Mouse (Mus musculus) midbrain, embryonic 12.5 days (tissue): ENCODE data around the gene Vwa8. TPM values are rescaled to one million over a fixed set of nuclear protein-coding genes. Genes with fewer than 3 reads are reported as not detected.
"Not testable (repeated sequence)": the region's sequence is repeated elsewhere in the genome, so short reads cannot be mapped to it uniquely, and the experiment has no call there.

Experiments
- ATAC-seq: fragments of 200-750 bp; cut with Nextera tagmentation; 2 replicates; pipeline ENCODE4 v1.8.0; 2017; ENCODE audit warnings: low read depth, moderate TSS enrichment, moderate library complexity; ENCODE audit not compliant: low FRiP score
- H3K27ac ChIP-seq: fragments of 300-500 bp; sonication (generic); replicated peaks from 2 replicates; pipeline ENCODE4 v1.5.1; 2016; ENCODE audit warnings: mild to moderate bottlenecking
- H3K27me3 ChIP-seq: fragments of 300-500 bp; sonication (generic); 2 replicates; pipeline ENCODE4 v1.6.1; 2016; ENCODE audit warnings: mild to moderate bottlenecking
- H3K36me3 ChIP-seq: fragments of 300-500 bp; sonication (generic); 2 replicates; pipeline ENCODE4 v1.6.1; 2016
- H3K4me1 ChIP-seq: fragments of 300-500 bp; sonication (generic); 2 replicates; pipeline ENCODE4 v1.6.1; 2016
- H3K4me2 ChIP-seq: fragments of 300-500 bp; sonication (generic); replicated peaks from 2 replicates; pipeline ENCODE4 v1.6.1; 2016; ENCODE audit warnings: mild to moderate bottlenecking, moderate library complexity
- H3K4me3 ChIP-seq: fragments of 300-500 bp; sonication (generic); 2 replicates; pipeline ENCODE4 v1.5.1; 2016; ENCODE audit warnings: mild to moderate bottlenecking
- H3K9ac ChIP-seq: fragments of 300-500 bp; sonication (generic); replicated peaks from 2 replicates; pipeline ENCODE4 v1.6.1; 2016; ENCODE audit warnings: mild to moderate bottlenecking, moderate library complexity
- H3K9me3 ChIP-seq: fragments of 300-500 bp; sonication (generic); 2 replicates; pipeline ENCODE4 v1.6.1; 2016; ENCODE audit warnings: mild to moderate bottlenecking
- WGBS: fragments of 180-500 bp; shearing (Covaris S2); methylation state at CpG from one replicate; pipeline ENCODE4 v1.1.7; 2016; 5-methylcytosine and 5-hydroxymethylcytosine counted together
- polyA plus RNA-seq: library from polyadenylated mRNA; unstranded; fragments of >200 nt; fragmentation: Nextera tagmentation; extraction: Ambion mirVana; gene quantifications from 2 replicates; pipeline ENCODE4 v1.2.1, GENCODE M21; 2016

Vwa8 gene
- polyA plus RNA-seq, 1 experiment from 2014 or later, result 7.8 TPM

GRCm38 (mm10) chr14:78996359-78996758 lies 147.5 kb downstream of the Vwa8 start:
- ATAC-seq, result no peak
- Histone ChIP-seq H3K9me3 (no peaks in the 10 kb centered on the region), H3K27me3 (no peaks in the 10 kb centered on the region), H3K27ac (no peak overlapping the region), H3K36me3 (no peaks in the 10 kb centered on the region), H3K4me3 (no peak overlapping the region), H3K4me1 (no peaks in the 10 kb centered on the region), H3K4me2 (no peak overlapping the region), H3K9ac (no peak overlapping the region)
- WGBS, result 90% methylated on average over 2 of the region's 2 CpGs

DNA sequence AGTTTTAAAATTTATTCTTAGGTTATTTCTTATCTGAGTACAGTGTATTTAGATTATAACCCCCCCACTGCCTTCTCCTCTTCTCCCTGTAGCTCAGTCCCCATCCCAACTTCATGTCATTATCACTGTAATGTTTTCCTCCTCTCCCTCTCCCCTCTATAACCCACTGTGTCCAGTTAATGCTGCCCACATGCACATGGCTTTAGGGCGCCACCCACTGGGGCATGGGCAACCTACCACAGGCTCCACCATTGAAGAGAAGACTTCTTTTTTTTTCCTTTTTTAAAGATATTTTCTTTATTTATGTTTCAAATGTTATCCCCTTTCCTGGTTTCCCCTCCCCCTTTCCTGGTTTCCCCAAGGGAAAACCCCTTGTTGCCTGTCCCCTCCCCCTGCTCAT lies 154.7 kb downstream of the Vwa8 start:
- Histone ChIP-seq H3K4me3 (no peak overlapping the region), H3K9me3 (no peaks in the 10 kb centered on the region), H3K9ac (no peak overlapping the region), H3K27me3 (no peaks in the 10 kb centered on the region), H3K36me3 (no peaks in the 10 kb centered on the region), H3K4me1 (no peaks in the 10 kb centered on the region), H3K27ac (no peak overlapping the region), H3K4me2 (no peak overlapping the region)
- ATAC-seq, result no peak
- 64% methylated on average over 1 of the region's 1 CpGs for WGBS

GRCm38 (mm10) chr14:79017710-79018109 lies 168.9 kb downstream of the Vwa8 start:
- H3K4me1 ChIP-seq, H3K4me2 ChIP-seq, H3K36me3 ChIP-seq, H3K9me3 ChIP-seq, H3K9ac ChIP-seq, ATAC-seq, H3K27ac ChIP-seq, H3K4me3 ChIP-seq, H3K27me3 ChIP-seq: not testable (repeated sequence)
- WGBS, result 86% methylated on average over 5 of the region's 5 CpGs

GRCm38 (mm10) chr14:79018564-79018963 lies 169.7 kb downstream of the Vwa8 start:
- Histone ChIP-seq H3K4me2 (no peak overlapping the region), H3K9me3 (no peaks in the 10 kb centered on the region), H3K9ac (no peak overlapping the region), H3K4me1 (peaks cover 10% of the 10 kb centered on the region; the same call in 1 of the 2 replicates), H3K36me3 (no peaks in the 10 kb centered on the region), H3K4me3 (no peak overlapping the region), H3K27me3 (no peaks in the 10 kb centered on the region), H3K27ac (no peak overlapping the region)
- ATAC-seq, result no peak
- 80% methylated on average over 4 of the region's 4 CpGs for WGBS

DNA sequence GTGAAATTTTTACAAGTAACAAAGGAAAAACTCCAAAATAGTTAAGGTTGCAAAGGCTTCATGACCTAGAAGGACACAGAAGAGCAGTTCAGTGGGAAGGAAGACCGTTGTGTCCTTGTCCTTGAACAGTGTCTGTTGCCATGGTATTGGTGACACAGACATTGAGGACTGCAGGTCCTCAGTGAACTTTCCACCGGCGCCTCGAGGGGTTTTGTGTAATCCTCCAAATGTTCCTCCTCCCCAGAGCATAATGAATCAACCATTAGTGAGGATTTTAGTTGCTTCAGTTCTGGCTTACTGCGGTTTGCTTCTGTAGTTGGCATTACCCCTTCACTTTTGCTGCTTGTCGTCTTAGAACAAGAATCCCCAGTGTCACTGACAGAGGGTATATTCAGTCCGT lies 172.9 kb downstream of the Vwa8 start:
- peaks cover 10% of the 10 kb centered on the region; the same call in 1 of the 2 replicates for H3K4me1 ChIP-seq
- H3K27me3 ChIP-seq, result no peaks in the 10 kb centered on the region
- H3K9ac ChIP-seq, result no peak overlapping the region
- H3K4me3 ChIP-seq, result no peak overlapping the region
- no peak for ATAC-seq
- no peaks in the 10 kb centered on the region for H3K9me3 ChIP-seq
- H3K27ac ChIP-seq, result no peak overlapping the region
- no peaks in the 10 kb centered on the region for H3K36me3 ChIP-seq
- WGBS, result 18% methylated on average over 7 of the region's 7 CpGs
- H3K4me2 ChIP-seq, result no peak overlapping the region

DNA sequence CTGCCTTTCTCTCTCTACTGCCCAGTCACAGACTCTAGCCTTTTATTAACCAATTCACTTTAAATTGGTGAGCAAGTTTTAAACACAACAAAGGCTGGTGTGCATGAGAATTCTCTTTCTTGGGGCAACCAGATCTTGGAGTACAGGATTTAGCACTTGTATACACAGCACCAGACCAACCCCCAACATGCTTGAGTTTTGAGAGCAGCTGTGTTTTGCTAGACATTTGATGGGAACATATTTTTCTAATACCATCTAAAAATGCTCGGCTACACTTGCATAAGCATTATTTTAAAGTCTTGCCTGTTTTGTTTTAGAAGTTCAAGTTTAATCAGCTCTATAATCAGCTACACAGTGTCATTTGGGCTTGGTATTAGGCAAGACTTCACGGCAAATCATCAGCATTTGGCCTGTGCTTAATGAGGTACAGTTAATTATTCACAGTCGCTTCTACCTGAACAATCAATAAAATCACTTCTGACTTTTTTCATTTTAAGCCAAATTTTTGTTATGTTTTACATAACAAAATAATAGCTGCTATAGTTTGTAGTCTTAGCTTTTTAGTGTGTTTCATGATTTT lies 180.2 kb downstream of the Vwa8 start:
- Histone ChIP-seq H3K27me3 (no peaks in the 10 kb centered on the region), H3K4me1 (no peaks in the 10 kb centered on the region), H3K9ac (no peak overlapping the region), H3K4me3 (no peak overlapping the region), H3K4me2 (no peak overlapping the region), H3K27ac (no peak overlapping the region), H3K36me3 (no peaks in the 10 kb centered on the region), H3K9me3 (no peaks in the 10 kb centered on the region)
- 90% methylated on average over 3 of the region's 3 CpGs for WGBS
- no peak for ATAC-seq

GRCm38 (mm10) chr14:79030715-79031114 lies 181.9 kb downstream of the Vwa8 start:
- Histone ChIP-seq H3K9ac (no peak overlapping the region), H3K27ac (no peak overlapping the region), H3K4me1 (0 out of 2 replicates have a peak, but pooled peaks cover 2% of the 10 kb centered on the region), H3K27me3 (no peaks in the 10 kb centered on the region), H3K4me3 (no peak overlapping the region), H3K4me2 (no peak overlapping the region), H3K36me3 (no peaks in the 10 kb centered on the region), H3K9me3 (no peaks in the 10 kb centered on the region)
- ATAC-seq, result no peak
- WGBS, result 96% methylated on average over 3 of the region's 3 CpGs

- H3K9me3 ChIP-seq, result no peaks in the 10 kb centered on the region
- no peaks in the 10 kb centered on the region for H3K27me3 ChIP-seq
- no peak for ATAC-seq
- no peak overlapping the region for H3K4me3 ChIP-seq
- no peaks in the 10 kb centered on the region for H3K36me3 ChIP-seq
- H3K4me1 ChIP-seq, result 0 out of 2 replicates have a peak, but pooled peaks cover 3% of the 10 kb centered on the region
- H3K9ac ChIP-seq, result no peak overlapping the region
- H3K27ac ChIP-seq, result no peak overlapping the region
- H3K4me2 ChIP-seq, result no peak overlapping the region
- WGBS, result 89% methylated on average over 8 of the region's 8 CpGs
These were observed 182.4 kb downstream of the Vwa8 start for GRCm38 (mm10) chr14:79031230-79031740.

- WGBS, result 64% methylated on average over 6 of the region's 6 CpGs
- H3K9ac ChIP-seq, result no peak overlapping the region
- 0 out of 2 replicates have a peak, but pooled peaks cover 3% of the 10 kb centered on the region for H3K4me1 ChIP-seq
- H3K9me3 ChIP-seq, result no peaks in the 10 kb centered on the region
- no peak overlapping the region for H3K27ac ChIP-seq
- no peaks in the 10 kb centered on the region for H3K27me3 ChIP-seq
- no peak overlapping the region for H3K4me3 ChIP-seq
- no peak overlapping the region for H3K4me2 ChIP-seq
- H3K36me3 ChIP-seq, result no peaks in the 10 kb centered on the region
- no peak for ATAC-seq
These were observed 184.5 kb downstream of the Vwa8 start for GRCm38 (mm10) chr14:79033396-79033795.

GRCm38 (mm10) chr14:79034511-79034913 lies 185.7 kb downstream of the Vwa8 start:
- no peaks in the 10 kb centered on the region for H3K9me3 ChIP-seq
- no peak overlapping the region for H3K9ac ChIP-seq
- no peak overlapping the region for H3K4me2 ChIP-seq
- H3K36me3 ChIP-seq, result no peaks in the 10 kb centered on the region
- no peaks in the 10 kb centered on the region for H3K27me3 ChIP-seq
- no peak for ATAC-seq
- H3K27ac ChIP-seq, result no peak overlapping the region
- H3K4me3 ChIP-seq, result no peak overlapping the region
- 68% methylated on average over 9 of the region's 9 CpGs for WGBS
- 0 out of 2 replicates have a peak, but pooled peaks cover 3% of the 10 kb centered on the region for H3K4me1 ChIP-seq

GRCm38 (mm10) chr14:79035575-79035974 lies 186.7 kb downstream of the Vwa8 start:
- no peak overlapping the region for H3K27ac ChIP-seq
- no peaks in the 10 kb centered on the region for H3K27me3 ChIP-seq
- no peaks in the 10 kb centered on the region for H3K36me3 ChIP-seq
- H3K4me1 ChIP-seq, result 0 out of 2 replicates have a peak, but pooled peaks cover 3% of the 10 kb centered on the region
- no peak overlapping the region for H3K4me3 ChIP-seq
- no peak for ATAC-seq
- no peaks in the 10 kb centered on the region for H3K9me3 ChIP-seq
- WGBS, result 82% methylated on average over 9 of the region's 9 CpGs
- no peak overlapping the region for H3K9ac ChIP-seq
- H3K4me2 ChIP-seq, result no peak overlapping the region

- 85% methylated on average over 2 of the region's 2 CpGs for WGBS
- no peaks in the 10 kb centered on the region for H3K9me3 ChIP-seq
- no peaks in the 10 kb centered on the region for H3K27me3 ChIP-seq
- H3K4me2 ChIP-seq, result no peak overlapping the region
- H3K4me1 ChIP-seq, result no peaks in the 10 kb centered on the region
- H3K4me3 ChIP-seq, result no peak overlapping the region
- H3K27ac ChIP-seq, result no peak overlapping the region
- ATAC-seq, result no peak
- no peaks in the 10 kb centered on the region for H3K36me3 ChIP-seq
- H3K9ac ChIP-seq, result no peak overlapping the region
These were observed 198.3 kb downstream of the Vwa8 start for GRCm38 (mm10) chr14:79047186-79047585.

DNA sequence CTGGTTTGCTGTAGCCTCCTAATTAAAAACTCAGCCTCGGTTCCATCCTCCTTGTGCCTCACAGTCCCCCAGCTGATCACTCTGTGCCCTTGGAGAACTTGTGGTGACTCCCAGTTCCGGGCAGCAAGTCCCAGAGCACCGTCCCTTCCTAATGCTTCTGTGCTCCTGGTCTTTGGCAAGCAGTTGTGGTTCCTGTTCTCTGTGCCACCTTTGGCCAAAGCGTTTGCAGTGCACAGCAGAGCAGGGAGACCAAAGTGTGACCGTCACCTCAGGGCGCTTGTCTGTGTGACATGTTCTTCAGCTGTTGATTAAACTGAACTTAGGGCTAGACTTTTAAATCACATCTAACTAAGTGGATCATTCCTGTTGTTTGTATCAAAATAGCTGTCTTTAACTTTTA lies 199.1 kb downstream of the Vwa8 start:
- WGBS, result 87% methylated on average over 6 of the region's 6 CpGs

More for the DNA sequence above, 199.1 kb downstream of the Vwa8 start:
- H3K36me3 ChIP-seq, result no peaks in the 10 kb centered on the region
- no peak overlapping the region for H3K27ac ChIP-seq
- H3K27me3 ChIP-seq, result no peaks in the 10 kb centered on the region
- H3K4me2 ChIP-seq, result no peak overlapping the region
- no peaks in the 10 kb centered on the region for H3K9me3 ChIP-seq
- no peak overlapping the region for H3K9ac ChIP-seq
- ATAC-seq, result no peak
- H3K4me3 ChIP-seq, result no peak overlapping the region
- H3K4me1 ChIP-seq, result no peaks in the 10 kb centered on the region
